Mouse (Mus musculus) ovary, postnatal 36 days (tissue): ENCODE results near the gene Ndufb7.

Experiments
- DNase-seq: peaks from one replicate; pipeline ENCODE4 v3.0.0; 2022; ENCODE audit warnings: low spot score, mixed read lengths

Ndufb7 gene

DNA sequence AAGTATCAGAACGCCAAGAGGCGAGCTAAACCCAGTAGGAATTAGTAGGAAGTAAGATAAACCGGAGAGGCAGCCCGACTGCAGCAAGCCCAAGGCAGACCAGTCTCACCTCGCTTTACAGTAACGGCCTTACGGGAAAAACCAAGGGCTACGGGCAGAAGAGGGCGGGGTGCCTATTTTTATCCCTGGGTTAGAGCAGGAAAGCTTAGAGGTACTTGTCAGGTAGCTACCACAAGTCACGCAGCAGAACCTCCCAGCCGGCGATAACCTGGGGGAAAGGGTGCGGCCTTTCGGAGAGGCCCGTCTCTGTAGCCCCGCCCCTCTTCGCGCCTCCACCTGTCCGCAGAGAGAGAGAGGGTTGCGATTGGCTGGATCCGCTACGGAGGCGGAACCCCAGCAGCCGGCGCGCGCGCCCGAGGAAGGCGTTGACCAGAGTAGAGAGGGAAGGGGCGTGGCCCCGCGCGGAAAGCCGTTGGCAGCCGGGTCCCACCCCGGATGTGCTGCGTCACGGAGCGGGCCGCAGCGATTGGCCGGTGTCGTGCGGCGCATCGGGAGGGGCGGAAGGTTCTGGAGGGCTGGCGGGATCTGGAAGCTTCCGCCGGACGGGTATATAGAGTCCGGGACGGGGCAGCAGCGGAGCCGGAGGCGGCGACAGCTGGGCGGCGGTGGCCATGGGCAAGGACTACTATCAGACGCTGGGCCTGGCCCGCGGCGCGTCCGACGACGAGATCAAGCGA, 41.4 kb downstream of the Ndufb7 start, which contains the start of the genes Tecr and Dnajb1:
Gene Tecr (minus strand): TSS at position 311 of the 737 bp plus-strand sequence.
Gene Dnajb1 (plus strand): TSS at position 533 of the 737 bp plus-strand sequence.
- DNase-seq: peak; percentile 100

GRCm38 (mm10) chr8:83608398-83608829, 41.9 kb downstream of the Ndufb7 start:
- DNase-seq: peak; percentile 84

- DNase-seq: no peak
These were observed 42.6 kb downstream of the Ndufb7 start for GRCm38 (mm10) chr8:83609086-83609485.

DNA sequence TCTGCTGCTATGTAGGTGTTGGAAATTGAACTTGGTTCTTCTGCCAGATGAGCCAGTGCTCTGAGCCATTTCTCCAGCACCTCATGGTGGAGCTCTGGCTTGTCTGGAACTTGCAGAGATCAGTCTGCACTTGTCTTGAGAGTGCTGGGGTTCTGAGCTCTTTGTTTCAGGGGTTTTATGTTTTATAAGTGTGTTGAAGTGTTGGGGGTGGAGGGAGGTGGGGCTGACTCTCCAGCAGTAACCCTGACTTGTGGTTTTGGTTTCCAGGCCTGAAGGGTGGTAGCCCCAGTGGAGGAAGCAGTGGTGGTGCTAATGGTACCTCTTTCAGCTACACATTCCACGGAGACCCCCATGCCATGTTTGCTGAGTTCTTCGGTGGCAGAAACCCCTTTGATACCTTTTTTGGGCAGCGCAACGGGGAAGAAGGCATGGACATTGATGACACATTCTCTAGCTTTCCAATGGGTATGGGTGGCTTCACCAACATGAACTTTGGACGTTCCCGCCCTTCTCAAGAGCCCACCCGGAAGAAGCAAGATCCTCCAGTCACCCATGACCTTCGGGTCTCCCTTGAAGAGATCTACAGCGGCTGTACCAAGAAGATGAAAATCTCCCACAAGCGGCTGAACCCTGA, 43.2 kb downstream of the Ndufb7 start:
- DNase-seq: no peak

DNA sequence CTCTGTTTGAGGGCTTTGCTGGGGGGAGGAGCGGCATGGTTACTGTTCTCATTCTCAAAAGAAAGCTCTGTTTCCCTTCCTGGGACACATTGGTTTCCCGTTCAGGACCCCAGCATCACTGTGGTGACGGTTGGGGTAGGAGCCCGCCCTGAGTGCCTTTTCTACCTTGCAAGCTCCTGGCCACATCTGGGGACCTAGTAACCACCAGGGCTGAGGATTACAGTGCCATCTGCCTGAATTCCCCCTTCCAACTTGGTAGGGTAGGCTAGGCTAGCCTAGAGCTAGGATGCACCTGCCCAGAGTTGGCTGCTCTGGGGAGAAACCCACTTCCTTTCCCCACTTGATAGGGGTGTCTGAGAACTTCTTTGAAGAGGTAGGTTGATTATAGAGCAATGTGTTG, 45.5 kb downstream of the Ndufb7 start:
- no peak for DNase-seq

GRCm38 (mm10) chr8:83613695-83614094, 47.2 kb downstream of the Ndufb7 start:
- no peak for DNase-seq

GRCm38 (mm10) chr8:83616625-83617024, 50.2 kb downstream of the Ndufb7 start:
- DNase-seq: no peak

DNA sequence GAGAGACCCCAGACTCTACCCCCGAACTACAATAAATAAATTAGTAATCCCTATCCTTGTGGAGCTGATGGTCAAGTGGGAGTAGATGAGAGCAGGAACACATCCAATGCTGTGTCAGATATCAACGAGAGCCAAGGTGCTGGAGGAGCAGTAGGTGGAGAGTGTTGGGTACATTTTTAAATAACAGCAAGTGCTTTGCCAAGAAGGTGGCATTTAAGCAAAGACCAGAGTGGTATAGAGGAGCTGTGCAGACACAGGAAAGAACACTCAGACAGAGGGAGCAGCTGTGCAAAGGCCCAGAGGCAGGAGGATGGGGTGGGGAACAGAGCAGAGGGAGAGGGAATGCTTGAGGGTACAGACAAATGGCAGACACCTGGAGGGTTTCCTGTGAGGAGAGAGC, 50.6 kb downstream of the Ndufb7 start:
- no peak for DNase-seq

- no peak for DNase-seq
These were observed 52.1 kb downstream of the Ndufb7 start for GRCm38 (mm10) chr8:83618566-83618965.

DNA sequence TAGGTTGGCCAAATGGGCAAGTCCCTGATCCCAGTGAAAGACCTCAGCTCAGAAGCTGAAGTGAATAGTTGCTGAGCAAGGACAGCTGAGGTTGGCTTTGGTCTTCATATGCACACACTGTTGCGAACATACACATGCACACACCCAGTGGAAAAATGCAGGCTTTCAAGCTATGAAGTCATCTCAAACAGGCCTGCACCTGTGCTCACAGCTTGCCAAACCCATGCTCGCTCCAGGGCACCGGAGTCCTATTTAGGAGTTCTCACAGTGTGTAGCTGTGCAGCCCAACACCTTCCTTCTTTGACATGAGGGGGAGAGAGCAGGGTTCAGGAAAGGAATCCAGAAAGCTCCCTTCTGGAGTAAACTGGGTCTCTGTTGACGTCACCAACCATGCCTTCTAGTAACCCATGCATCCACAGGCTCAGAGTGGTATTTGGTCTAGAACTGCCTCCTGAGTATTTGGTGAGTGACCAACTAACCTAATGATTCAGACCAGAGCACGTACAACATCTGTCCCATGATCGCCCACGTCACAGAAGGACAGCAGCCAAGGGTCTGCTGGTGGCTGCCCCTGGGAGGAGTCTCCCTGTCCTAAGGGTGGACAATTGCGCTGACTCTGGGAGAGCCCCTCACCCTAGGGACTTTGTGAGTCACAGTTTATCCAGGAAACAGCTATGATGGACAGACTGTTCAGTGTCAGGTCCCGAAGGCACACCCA, 53.3 kb downstream of the Ndufb7 start:
- DNase-seq: no peak
